Mouse (Mus musculus) 3134 (cell line): ENCODE measurements around the gene Ap1m1.

ENCODE experiments used
- DNase-seq: peaks from one replicate; pipeline ENCODE4 v3.0.0-alpha.2; 2011; ENCODE audit warnings: low spot score; ENCODE audit not compliant: insufficient read length; ENCODE audit errors: extremely low read depth

Gene Ap1m1

GRCm38 (mm10) chr8:72285285-72285684, 45.5 kb downstream of the Ap1m1 start:
- no peak for DNase-seq

- no peak for DNase-seq
Observed at GRCm38 (mm10) chr8:72289051-72289450, 49.2 kb downstream of the Ap1m1 start.

GRCm38 (mm10) chr8:72291104-72291503, 51.3 kb downstream of the Ap1m1 start:
- DNase-seq, result no peak

GRCm38 (mm10) chr8:72293309-72293708, 53.5 kb downstream of the Ap1m1 start:
- no peak for DNase-seq

GRCm38 (mm10) chr8:72295125-72295524, 55.3 kb downstream of the Ap1m1 start:
- no peak for DNase-seq

- no peak for DNase-seq
Observed at GRCm38 (mm10) chr8:72295679-72296078, 55.9 kb downstream of the Ap1m1 start.

GRCm38 (mm10) chr8:72296561-72296960, 56.7 kb downstream of the Ap1m1 start:
- DNase-seq, result no peak

- DNase-seq, result no peak
Observed at GRCm38 (mm10) chr8:72298928-72299327, 59.1 kb downstream of the Ap1m1 start.

- no peak for DNase-seq
Observed at GRCm38 (mm10) chr8:72300654-72301400, 61.0 kb downstream of the Ap1m1 start.

- no peak for DNase-seq
Observed at GRCm38 (mm10) chr8:72301497-72301896, 61.7 kb downstream of the Ap1m1 start.

- peak; percentile 66 for DNase-seq
Observed at GRCm38 (mm10) chr8:72302986-72303612, 63.3 kb downstream of the Ap1m1 start.

GRCm38 (mm10) chr8:72303633-72304032, 63.8 kb downstream of the Ap1m1 start:
- peak; percentile 81 for DNase-seq

- DNase-seq, result peak; percentile 45
Observed at GRCm38 (mm10) chr8:72305210-72305905, 65.5 kb downstream of the Ap1m1 start, which contains the start of gene Gm10282. Gene Gm10282 (minus strand): TSS chr8:72305260.

- DNase-seq, result no peak
Observed at GRCm38 (mm10) chr8:72306913-72307312, 67.1 kb downstream of the Ap1m1 start.
